Mouse (Mus musculus) cerebellum, adult 11 months (tissue): ENCODE measurements around the gene Cenpl.
A peak's percentile ranks its signal among the peaks of the same experiment; 100 is the strongest.
"Not testable (repeated sequence)": the region's sequence is repeated elsewhere in the genome, so short reads cannot be mapped to it uniquely, and the experiment has no call there.

Experiments used
- DNase-seq: peaks from one replicate; pipeline ENCODE4 v3.0.0; 2022

Cenpl gene

DNA sequence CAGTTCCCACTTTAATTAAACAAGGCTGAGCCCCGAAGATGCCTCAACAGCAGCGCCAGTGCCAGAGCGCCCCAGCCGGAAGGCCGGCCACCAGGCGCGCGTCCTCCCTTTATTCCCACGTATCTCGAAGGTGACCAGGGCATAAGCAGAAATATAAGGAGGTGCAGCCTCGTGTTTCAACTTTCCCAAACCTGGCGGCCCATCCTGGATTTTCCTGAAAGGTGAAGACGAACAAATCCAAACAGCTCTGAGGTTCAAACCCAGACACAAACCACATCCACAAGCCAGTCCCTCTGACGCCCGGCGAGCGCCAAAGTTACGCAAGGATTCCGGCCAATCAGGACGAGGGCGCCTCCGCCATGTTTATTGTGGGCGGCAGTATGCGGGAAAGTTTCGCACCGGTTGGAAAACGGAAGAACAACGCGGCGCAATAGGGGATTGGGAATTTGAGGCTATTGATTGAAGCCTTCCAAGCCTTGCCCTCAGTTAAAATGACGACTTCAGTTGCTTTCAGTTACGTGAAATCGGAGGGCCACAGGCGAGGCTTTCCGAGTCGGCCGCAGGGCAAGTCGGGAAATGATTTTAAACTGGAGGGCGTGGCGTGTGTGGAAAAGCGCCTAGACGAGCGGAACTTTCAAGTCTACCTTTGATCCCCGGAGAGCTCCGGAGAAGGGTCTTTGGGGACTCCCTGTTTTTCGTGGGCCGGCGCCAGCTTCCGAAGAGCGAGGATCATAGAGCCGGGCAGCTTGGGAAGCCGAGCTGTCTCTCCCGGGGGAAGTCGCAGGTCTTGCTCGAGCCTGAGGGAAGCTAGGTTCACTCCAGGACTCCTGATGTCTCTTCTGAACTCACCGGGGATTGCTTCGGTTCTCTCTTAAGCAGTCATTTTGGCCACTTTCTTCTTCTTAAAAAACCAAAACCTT is at the start of gene Cenpl, which contains the start of gene Dars2:
Gene Cenpl, plus strand, starts transcription at position 362 of the 920 bp plus-strand sequence.
Gene Dars2, minus strand, starts transcription at position 307 of the 920 bp plus-strand sequence.
- DNase-seq: peak; percentile 93

DNA sequence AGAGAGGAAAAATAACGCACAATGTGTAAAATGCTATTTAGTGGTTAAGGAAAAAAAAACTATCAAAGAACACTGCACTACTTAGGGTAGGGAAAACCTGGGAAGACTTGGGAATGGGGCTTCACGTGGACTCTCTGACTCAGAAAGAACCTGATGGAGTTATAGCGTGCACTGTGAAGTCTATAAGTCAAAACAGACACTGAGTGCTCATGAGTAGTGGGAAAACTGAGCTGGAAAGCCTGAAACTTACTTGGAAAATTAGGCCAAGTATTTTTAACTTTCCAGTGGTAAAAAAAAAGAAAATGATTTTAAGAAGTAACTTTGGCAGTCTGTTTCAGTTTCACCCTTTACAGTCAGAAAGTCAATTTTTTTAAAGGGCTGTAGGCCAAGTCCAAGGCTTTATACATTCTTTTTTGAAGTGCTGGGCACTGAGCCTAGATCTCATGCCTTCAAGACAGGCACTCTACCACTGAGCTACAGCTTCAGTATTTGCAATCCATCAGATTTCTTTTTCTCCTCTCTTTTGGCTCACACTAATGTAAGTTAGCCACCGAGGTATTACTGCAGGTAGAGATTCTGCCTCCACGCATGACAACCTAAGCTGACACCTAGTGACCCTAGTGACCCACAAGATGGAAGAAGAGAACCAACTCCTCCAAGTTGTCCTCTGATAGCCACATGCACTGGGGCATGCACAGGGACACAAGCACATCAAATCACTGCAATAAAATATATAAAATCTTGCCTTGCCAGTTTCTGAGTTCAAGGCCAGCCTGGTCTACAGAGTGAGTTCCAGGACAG is 44.9 kb upstream of the Cenpl start:
- DNase-seq: no peak

DNA sequence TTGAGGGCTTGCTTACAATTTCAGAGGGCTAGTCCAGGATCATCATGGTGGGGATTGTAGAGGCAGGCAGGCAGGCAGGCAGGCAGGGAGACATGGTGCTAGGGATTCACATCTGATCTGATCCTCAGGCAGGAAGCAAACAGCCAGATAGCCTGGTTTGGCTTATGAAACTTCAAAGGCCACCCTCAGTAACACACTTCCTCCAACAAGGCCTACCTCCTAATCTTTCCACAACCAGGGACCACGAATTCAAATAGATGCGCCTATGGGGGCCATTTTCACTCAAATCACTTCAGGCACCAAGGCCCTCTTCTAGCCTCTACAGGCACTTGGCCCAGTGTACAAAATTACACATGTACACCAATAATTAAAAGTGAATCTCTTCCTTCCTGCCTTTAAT is 43.3 kb upstream of the Cenpl start:
- DNase-seq: no peak

DNA sequence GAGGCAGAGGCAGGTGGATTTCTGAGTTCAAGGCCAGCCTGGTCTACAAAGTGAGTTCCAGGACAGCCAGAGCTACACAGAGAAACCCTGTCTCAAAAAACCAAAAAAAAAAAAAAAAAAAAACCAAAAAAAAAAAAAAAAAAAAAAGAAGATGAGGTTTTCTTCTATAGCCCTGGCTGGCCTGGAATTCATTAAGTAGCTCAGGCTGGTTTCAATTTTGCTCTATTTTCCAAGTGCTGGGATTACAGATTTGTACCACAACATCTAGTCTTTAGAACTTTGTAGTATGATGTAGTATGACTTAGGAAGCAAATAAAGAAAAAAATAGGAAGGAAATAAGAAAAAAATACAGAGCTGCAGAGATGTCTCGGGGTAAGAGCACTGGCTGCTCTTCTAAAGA is 42.1 kb upstream of the Cenpl start:
- not testable (repeated sequence) for DNase-seq

DNA sequence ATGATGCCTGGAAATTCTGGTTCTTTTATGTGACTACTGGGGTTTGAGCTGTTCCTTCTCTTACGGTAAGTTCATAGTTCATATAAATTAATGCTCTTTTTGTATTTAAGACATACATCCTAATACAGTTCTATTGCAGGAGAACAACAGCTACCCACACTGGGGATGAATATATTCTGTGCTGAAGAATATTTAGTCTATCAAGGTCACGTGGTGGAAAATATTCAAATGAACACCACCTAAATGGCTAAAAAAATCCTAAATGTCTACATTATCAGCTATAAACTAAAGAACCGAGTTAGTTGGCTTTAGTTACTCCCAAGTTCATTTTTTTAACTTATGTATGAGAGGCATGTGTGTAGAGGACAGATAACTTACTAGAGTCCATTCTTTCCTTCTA is 40.5 kb upstream of the Cenpl start:
- DNase-seq: no peak

DNA sequence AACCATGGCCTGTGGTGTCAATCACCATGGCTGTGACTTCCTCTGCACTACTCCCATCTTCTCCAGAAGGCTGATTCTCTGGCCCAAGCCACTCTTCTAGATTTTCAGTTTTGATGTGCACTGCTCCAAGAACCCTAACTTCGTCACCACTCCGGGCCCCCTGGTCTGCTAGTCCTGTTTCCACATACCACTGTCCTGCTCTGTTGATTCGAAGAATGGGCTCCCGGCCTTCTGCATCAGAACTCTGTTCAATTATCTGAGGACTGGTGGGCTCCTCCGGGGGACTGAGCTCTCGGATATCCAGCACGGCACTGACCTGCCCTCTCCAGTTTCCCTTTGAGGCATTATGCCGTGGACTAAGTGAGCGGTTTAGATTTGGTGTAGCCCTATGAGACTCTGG is 38.6 kb upstream of the Cenpl start:
- DNase-seq: no peak

DNA sequence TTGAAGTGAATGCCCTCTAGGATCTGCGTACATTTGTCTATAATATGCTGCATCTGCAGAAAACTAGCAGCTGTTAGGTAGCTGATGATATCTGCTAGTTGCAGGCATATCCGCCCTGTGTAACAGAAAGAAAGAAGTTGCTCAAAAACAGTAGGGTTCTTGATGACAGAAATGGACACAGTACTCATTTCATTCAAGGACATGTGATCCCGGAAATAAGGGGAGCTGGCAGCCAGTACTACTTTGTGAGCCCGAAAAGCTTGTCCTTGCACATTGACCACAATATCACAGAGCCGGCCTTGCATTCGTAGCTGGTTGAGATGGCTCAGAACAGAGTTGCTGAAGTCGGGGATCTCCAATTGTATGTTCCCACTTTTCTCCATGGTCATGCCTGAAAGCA is 38.2 kb upstream of the Cenpl start:
- no peak for DNase-seq

DNA sequence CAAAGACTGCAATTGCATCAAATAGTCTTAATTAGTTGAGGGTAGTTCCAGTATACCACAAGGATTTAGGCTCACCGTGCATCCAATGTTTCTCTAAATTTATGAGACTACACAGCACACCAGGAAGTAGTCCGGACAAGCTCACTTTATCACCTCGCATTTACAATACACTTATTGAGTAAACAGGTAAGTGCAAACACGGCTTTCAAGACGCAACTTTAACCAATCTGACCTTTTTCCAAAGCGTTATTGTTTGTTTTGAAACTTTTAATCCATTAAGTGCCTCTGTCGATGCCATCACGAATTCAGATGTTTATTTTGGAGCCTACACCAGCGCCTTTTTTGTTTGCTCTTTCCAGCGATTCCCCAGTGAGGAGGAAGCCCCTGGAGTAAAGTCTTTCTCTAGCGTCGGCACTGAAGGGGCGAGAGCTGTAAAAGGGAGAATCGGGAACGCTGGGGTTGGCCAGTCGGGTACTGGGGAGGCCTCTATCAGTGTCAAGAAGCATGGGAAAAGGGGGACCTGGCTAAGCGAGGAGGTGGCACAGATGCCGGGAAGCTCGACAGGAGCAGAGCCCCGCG is 36.6 kb upstream of the Cenpl start:
- no peak for DNase-seq

DNA sequence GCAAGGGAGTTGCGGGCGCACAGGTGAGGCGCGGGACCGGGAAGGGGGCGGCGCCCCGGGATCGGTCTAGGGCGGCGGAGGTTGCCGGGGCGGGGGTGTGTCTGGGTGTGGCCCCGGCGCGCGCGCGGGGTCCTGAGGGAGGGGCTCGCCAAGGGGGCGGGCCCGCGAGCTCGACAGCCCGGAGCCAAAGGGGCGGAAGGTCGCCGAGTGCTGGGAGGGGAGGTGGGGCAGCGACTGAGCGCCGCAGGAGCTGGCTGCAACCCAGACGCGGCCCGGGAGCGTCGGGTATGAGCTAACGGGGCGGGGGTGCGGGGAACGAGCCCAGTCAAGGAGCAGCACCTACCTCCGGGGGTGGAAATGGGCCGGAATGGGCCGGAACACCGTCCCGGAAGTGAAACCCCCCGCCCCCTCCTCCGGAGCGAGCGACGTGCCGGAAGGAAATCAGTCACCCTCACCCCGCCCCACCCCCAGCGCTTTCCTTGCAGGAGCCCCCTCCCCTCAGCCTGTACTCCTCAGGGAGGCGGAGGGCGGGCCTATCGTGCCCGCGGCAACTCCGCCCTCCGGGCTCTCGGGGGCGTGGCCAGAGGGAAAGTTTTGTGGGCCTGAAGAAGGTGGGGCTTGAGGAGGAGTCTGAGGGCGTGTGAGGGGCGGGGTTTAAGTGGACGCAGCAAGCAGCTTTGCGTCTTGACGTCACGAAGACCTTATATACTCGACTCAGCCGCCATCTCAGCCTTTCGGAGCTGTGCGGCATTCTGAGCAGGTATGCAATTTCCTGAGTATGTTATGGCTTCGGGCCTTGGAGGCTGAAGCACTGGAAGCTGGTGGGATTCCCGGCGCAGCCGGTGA is 35.9 kb upstream of the Cenpl start, which contains the start of gene Zbtb37:
Gene Zbtb37, minus strand, starts transcription at position 415 of the 846 bp plus-strand sequence.
- peak; percentile 97 for DNase-seq

DNA sequence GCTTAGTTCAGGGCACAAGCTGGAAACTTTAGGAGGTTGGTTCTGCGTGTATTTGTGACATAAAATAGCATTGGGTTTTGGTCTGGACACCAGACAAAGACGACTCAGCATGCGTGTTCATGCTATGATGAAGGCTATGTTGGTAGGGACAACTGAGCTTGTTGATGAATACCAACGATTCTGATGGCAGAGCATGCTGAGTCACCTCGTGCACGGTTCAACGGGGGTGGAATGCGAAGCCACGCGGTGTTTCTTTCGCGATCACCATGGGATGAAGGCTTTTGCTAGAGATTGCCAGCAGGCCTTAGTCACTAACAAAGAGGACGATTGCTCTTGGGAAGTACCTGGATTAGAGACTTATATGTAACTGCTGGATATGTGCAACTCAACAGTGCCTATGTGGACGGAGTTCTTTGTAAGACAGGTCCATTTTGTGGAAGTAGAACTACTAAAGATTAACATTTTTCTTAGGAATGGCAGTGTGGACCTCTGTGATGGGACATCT is 35.2 kb upstream of the Cenpl start:
- no peak for DNase-seq

DNA sequence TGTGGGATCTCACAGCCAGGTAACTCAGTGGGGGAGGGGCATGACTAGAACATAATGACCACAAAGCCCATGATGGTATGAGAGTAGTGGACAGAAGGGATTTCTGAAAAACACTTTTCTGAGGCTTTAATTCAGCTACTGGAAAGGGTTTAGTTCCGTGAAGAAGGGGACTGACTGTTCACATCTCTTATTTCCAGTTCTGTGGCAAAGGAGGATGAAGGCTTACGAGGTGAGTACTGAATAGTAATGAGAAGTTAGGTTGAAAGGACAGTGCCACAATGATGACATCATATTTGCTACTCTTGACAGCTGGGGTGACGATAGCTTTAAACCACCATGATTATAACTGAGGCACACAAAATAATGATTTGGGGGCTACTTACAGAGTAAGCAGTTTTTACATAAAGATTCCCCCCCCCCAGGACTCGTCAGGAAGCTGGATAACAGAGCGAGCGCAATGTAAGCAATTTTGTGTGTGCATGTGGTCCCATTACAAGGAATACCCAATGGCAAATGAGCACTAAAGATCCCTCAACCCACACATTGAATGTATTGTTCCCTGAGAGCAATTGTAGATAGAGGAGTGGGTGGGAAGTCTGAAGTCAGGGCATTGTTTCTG is 34.6 kb upstream of the Cenpl start:
- peak; percentile 27 for DNase-seq

DNA sequence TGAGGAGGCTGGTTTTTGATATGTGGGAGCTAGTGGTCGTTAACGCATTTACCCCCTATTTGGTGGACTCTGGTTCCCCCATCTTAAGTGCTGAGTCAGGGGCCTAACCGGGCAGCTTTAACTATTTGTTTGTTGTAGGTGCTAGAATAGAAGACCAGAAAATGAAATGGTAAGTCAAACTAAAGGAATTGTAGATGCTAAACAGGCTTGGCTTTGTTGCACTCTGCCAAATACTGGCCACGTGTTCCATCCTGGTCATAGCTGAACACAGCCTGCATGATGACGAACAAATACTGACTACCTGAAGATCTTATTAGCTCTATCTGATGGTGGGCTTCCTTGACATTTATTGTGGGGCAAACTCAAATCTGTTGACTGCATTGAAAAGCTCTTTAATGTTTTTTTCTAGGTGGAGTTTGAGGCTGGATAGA is 34.1 kb upstream of the Cenpl start:
- DNase-seq: no peak

DNA sequence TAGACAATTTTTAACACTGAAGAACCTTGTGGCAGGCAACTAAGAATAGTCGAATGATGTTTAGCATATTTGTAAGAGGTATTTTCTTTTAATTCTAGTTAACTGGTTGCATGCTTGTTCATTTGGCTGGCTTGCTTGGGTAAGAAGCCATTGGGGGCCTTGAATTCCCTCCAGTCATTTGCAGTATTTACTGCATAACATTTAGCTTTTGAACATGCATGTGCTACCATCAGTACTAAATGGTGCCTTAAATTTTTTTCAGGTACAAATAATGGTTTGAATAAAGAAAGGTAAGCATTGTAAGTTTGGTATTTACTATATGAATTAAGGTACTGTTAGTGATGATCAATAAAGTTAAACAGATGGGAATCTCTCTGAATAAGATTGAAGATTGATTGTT is 33.5 kb upstream of the Cenpl start:
- no peak for DNase-seq

DNA sequence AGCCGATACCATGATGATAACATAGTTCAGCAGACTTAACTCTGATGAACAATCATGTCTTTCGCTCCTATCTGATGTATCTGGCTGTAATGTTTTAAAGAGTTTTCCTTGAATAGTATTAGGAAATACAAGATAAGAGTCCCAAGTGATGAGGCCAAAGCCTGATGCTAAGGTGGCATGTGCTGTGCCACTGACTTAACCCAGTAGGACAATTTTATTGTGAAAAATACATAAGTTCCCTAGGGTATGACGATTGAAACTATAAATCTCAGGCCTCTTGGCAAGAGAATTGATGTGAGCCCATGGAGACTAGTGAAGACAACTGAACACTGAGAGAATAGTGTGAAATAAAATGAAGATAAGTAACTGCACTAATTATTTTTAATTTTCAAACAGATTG is 32.9 kb upstream of the Cenpl start:
- no peak for DNase-seq

DNA sequence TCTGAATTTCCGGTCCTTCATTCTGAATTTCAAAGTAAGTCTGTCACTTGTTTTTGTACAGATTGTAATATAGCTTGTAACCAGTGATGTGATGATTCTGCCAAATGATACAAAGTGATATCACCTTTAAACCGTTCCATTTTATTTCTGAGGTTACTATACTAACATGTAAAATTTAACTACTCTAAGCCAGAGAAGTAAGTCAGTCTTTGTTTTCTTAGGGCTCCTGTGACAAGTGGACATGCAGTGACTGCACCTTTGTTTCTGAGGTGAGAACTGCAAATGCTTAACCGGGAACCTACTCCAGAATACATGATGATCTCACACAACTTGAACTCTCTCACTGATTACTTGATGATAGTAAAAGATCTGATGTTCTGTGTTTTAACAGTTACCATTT is 32.5 kb upstream of the Cenpl start:
- DNase-seq: no peak

DNA sequence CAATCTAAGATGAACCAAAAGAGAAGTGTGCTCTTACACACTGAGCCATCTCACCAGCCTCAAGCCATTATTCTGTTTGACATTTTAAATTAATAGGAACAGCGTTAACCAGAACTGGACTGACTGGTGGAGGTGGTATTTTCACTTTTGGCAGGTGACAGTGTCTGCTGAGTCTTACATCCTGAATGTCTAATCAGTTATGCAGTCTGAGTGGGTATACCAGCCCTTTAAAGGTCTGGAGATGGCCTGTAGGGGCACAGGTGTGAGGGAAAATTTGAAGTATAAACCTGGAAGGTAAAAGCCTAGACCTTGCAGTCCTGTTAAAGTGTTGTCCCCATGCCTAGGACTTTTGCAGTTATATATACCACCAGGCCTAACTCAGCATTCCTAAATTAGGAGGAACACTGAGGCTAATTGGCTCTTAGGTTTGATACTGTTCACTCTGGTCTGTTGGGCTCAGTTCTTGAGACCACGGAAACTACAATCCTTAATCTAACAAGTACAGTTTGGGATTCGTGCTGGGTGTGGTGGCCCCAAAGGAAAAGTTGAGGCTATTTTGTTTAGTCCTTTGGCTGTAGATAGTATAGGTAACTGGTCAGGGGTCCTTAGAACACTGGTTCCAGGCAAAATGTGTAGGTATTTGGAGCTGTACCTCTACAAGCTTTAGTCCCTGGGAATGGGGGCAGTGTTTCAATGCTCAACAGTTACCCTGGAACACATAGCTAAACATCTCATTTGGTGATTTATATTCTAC is 31.4 kb upstream of the Cenpl start:
- no peak for DNase-seq

DNA sequence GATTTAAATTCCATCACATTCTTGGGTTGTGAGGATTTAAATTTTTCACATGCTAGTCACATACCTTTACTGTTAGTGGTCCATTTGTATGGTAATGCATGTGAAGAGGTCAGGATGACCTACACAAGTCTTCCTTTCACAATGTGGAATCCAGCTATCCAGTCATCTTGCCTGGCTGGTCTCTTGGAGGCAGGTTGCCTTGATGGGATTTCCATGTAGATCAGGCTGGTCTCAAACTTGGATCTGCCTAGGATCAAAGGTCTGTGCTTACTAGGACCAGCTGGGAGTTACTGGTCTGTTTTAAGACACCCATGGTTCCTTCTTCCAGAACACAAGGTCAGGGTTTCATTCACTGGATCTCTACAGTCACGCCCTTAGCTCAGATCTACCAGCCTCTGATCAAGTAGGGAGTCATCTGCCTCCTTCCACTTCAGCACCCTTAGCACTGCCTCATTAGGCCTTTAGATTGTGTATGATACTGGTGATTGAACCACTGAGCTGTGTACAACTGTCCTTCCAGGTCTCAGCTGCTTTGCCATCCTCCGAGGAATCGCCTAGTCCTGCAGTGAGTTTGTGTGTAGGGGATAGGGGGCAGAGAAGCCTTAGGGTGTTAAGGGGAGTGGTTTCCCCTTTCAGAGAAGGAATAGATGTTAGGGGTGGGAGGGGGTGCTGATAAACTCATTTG is 30.6 kb upstream of the Cenpl start:
- no peak for DNase-seq

DNA sequence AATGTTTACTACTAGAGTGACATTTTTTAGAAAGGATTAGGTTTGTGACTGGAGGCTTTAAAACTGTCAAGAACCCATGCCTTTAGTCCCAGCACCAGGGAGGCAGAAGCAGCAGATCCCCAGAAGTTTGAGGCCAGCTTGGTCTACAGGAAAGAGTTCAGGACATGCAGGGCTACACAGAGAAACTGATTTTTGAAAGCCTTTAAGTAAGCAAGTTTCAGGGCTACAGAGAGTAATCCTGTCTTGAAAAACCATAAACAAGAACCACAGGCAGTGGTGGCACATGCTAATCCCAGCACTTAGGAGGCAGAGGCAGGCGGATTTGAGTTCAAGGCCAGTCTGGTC is 30.1 kb upstream of the Cenpl start:
- DNase-seq: no peak

DNA sequence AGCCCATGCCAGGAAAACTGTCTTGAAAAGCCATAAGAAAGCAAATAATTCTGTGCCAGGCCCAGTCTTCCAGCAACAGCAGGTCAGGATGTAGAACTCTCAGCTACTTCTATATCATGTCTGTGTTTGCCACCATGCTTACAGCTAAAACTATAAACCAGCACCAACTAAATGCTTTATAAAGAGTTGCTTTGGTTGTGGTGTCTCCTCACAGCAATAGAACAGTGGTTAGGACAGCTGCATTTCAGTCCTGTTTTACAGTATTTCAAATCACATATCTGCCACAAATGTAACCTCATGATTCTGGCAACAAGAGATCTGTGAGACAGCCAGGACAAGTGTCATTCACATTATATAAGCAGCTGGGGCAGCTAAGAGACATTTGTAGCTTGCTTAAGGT is 29.7 kb upstream of the Cenpl start:
- no peak for DNase-seq

DNA sequence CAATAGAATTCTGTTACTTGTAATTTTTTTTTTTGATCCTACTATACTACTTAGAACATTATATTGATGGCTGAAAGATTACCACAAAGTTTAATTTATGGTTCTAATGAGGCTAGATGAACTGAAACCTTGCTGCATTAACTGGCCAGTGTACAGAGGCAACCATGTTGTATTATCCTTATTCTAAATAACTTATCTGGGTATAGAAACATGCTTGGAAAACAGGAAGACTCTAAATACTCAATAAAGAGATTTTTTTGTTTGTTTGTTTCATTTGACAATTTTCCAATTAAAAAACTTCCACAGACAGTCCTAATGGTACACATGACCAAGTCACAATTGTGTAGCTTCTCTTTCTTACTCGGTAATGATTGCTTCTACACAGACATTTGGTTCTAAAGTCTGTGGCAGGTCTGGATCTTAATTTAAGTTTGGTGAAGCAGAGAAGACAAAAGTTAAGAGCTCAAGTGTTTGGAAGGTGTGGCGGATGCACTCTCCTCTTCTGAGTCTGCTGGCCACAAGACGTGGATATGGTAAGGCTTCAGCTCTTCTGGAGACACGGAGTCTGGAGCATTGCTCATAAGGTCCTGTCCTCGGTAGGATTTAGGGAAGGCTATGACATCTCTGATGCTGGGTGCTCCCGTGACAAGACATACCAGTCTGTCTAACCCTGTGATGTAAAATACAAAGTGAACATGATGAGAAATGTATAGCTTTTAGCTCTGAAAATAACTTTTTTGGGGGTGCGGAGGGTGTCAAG is 29.1 kb upstream of the Cenpl start:
- no peak for DNase-seq
